Mouse (Mus musculus) hindbrain, embryonic 11.5 days (tissue): ENCODE measurements around the gene Asphd1. TPM values are rescaled to one million over a fixed set of nuclear protein-coding genes. Genes with fewer than 3 reads are reported as not detected.
A peak's percentile ranks its signal among the peaks of the same experiment; 100 is the strongest.
"Not testable (repeated sequence)": the region's sequence is repeated elsewhere in the genome, so short reads cannot be mapped to it uniquely, and the experiment has no call there.

Experiments used
- ATAC-seq: fragments of 200-750 bp; cut with Nextera tagmentation; 2 replicates; pipeline ENCODE4 v1.8.0; 2017; ENCODE audit warnings: mild to moderate bottlenecking, moderate TSS enrichment, moderate library complexity; ENCODE audit not compliant: low FRiP score
- DNase-seq: peaks from one replicate; pipeline ENCODE4 v3.0.0-alpha.2; 2015; ENCODE audit warnings: low spot score
- H3K27ac ChIP-seq: fragments of 300-500 bp; sonication (generic); 2 replicates; pipeline ENCODE4 v1.5.1; 2014; ENCODE audit warnings: mild to moderate bottlenecking, low read depth, low read length
- H3K27me3 ChIP-seq: fragments of 300-500 bp; sonication (generic); 2 replicates; pipeline ENCODE4 v1.6.1; 2014; ENCODE audit warnings: mild to moderate bottlenecking, low read length, moderate library complexity, mixed read lengths; ENCODE audit not compliant: control insufficient read depth, insufficient read depth
- H3K36me3 ChIP-seq: fragments of 300-500 bp; sonication (generic); 2 replicates; pipeline ENCODE4 v1.6.1; 2014; ENCODE audit warnings: mild to moderate bottlenecking, low read length, moderate library complexity, mixed read lengths; ENCODE audit not compliant: control insufficient read depth, insufficient read depth
- H3K4me1 ChIP-seq: fragments of 300-500 bp; sonication (generic); replicated peaks from 2 replicates; pipeline ENCODE4 v1.6.1; 2014; ENCODE audit warnings: low read length, mixed read lengths; ENCODE audit not compliant: control insufficient read depth, insufficient read depth
- H3K4me2 ChIP-seq: fragments of 300-500 bp; sonication (generic); replicated peaks from 2 replicates; pipeline ENCODE4 v1.6.1; 2014; ENCODE audit warnings: mild to moderate bottlenecking, low read depth, low read length
- H3K4me3 ChIP-seq: fragments of 300-500 bp; sonication (generic); 2 replicates; pipeline ENCODE4 v1.5.1; 2014; ENCODE audit warnings: low read depth, low read length
- H3K9ac ChIP-seq: fragments of 300-500 bp; sonication (generic); 2 replicates; pipeline ENCODE4 v1.6.1; 2014; ENCODE audit warnings: low read depth, low read length
- H3K9me3 ChIP-seq: fragments of 300-500 bp; sonication (generic); 2 replicates; pipeline ENCODE4 v1.6.1; 2016; ENCODE audit warnings: low read length; ENCODE audit not compliant: control insufficient read depth
- WGBS: fragments of 180-500 bp; shearing (Covaris S2); extraction: QIAGEN DNeasy Blood & Tissue Kit; methylation state at CpG from one replicate; pipeline ENCODE4 v1.1.7; 2014; 5-methylcytosine and 5-hydroxymethylcytosine counted together
- polyA plus RNA-seq: library from polyadenylated mRNA; unstranded; fragments of >200 nt; fragmentation: Nextera tagmentation; extraction: Ambion mirVana; gene quantifications from 2 replicates; pipeline ENCODE4 v1.2.1, GENCODE M21; 2014

Asphd1 gene
- polyA plus RNA-seq, 1 experiment from 2014 or later = 0.90 TPM

- H3K27ac ChIP-seq = 0 out of 2 replicates have a peak overlapping the region, but pooled peaks have one; percentile 1
- H3K9ac ChIP-seq = no peak overlapping the region; the same call in 1 of the 2 replicates
- WGBS = 75% methylated on average over 2 of the region's 2 CpGs
- no peaks in the 10 kb centered on the region for H3K36me3 ChIP-seq
- DNase-seq = no peak
- H3K4me2 ChIP-seq = peak overlapping the region; percentile 9; the same call in 1 of the 2 replicates
- 0 out of 2 replicates have a peak overlapping the region, but pooled peaks have one; percentile 11 for H3K4me3 ChIP-seq
- ATAC-seq = no peak
- H3K4me1 ChIP-seq = peaks cover 4% of the 10 kb centered on the region; the same call in 1 of the 2 replicates
- H3K9me3 ChIP-seq = no peaks in the 10 kb centered on the region
- H3K27me3 ChIP-seq = no peaks in the 10 kb centered on the region
Measured at GRCm38 (mm10) chr7:126921563-126921962, 27.8 kb downstream of the Asphd1 start.

GRCm38 (mm10) chr7:126919973-126920372, 29.4 kb downstream of the Asphd1 start:
- DNase-seq = no peak
- Histone ChIP-seq H3K9me3 (no peaks in the 10 kb centered on the region), H3K4me3 (no peak overlapping the region), H3K4me1 (peaks cover 4% of the 10 kb centered on the region; the same call in 1 of the 2 replicates), H3K4me2 (0 out of 2 replicates have a peak overlapping the region, but pooled peaks have one; percentile 6), H3K9ac (0 out of 2 replicates have a peak overlapping the region, but pooled peaks have one; percentile 7), H3K36me3 (no peaks in the 10 kb centered on the region), H3K27me3 (no peaks in the 10 kb centered on the region), H3K27ac (no peak overlapping the region)
- ATAC-seq = no peak
- 76% methylated on average over 4 of the region's 4 CpGs for WGBS

GRCm38 (mm10) chr7:126918356-126918755, 31.0 kb downstream of the Asphd1 start:
- not testable (repeated sequence) for ATAC-seq, H3K4me1 ChIP-seq, H3K27me3 ChIP-seq, H3K9me3 ChIP-seq, DNase-seq, H3K27ac ChIP-seq, H3K36me3 ChIP-seq, H3K4me3 ChIP-seq, H3K4me2 ChIP-seq, H3K9ac ChIP-seq
- 33% methylated on average over 4 of the region's 4 CpGs for WGBS

- Histone ChIP-seq H3K4me3 (no peak overlapping the region), H3K9me3 (no peaks in the 10 kb centered on the region), H3K9ac (no peak overlapping the region), H3K4me1 (no peaks in the 10 kb centered on the region), H3K36me3 (no peaks in the 10 kb centered on the region), H3K4me2 (no peak overlapping the region), H3K27ac (no peak overlapping the region), H3K27me3 (no peaks in the 10 kb centered on the region)
- DNase-seq (no peak), ATAC-seq (no peak)
- WGBS = 87% methylated on average over 3 of the region's 3 CpGs
Measured at GRCm38 (mm10) chr7:126914844-126915243, 34.5 kb downstream of the Asphd1 start.

- Histone ChIP-seq H3K27me3 (no peaks in the 10 kb centered on the region), H3K4me3 (no peak overlapping the region), H3K9ac (no peak overlapping the region), H3K4me2 (no peak overlapping the region), H3K9me3 (no peaks in the 10 kb centered on the region), H3K27ac (no peak overlapping the region), H3K4me1 (no peaks in the 10 kb centered on the region), H3K36me3 (no peaks in the 10 kb centered on the region)
- WGBS = 75% methylated on average over 3 of the region's 3 CpGs
- DNase-seq = no peak
- no peak for ATAC-seq
Measured at GRCm38 (mm10) chr7:126905590-126905989, 43.8 kb downstream of the Asphd1 start.

- not testable (repeated sequence) for H3K36me3 ChIP-seq, H3K4me3 ChIP-seq, H3K9ac ChIP-seq, H3K27ac ChIP-seq, H3K27me3 ChIP-seq, H3K4me1 ChIP-seq, ATAC-seq, H3K9me3 ChIP-seq, H3K4me2 ChIP-seq, DNase-seq
- 93% methylated on average over 7 of the region's 9 CpGs for WGBS
Measured at GRCm38 (mm10) chr7:126899781-126900180, 49.6 kb downstream of the Asphd1 start.

- Histone ChIP-seq H3K4me1 (0 out of 2 replicates have a peak, but pooled peaks cover 3% of the 10 kb centered on the region), H3K9me3 (no peaks in the 10 kb centered on the region), H3K27me3 (no peaks in the 10 kb centered on the region), H3K4me3 (peak overlapping the region; percentile 51), H3K9ac (peak overlapping the region; percentile 74), H3K4me2 (peak overlapping the region; percentile 58), H3K27ac (peak overlapping the region; percentile 56; the same call in 1 of the 2 replicates), H3K36me3 (no peaks in the 10 kb centered on the region)
- peak; percentile 97 for DNase-seq
- peak; percentile 91 for ATAC-seq
- WGBS = 12% methylated on average over 37 of the region's 37 CpGs
Measured at GRCm38 (mm10) chr7:126898102-126898990, 51.0 kb downstream of the Asphd1 start.

- Histone ChIP-seq H3K4me2 (peak overlapping the region; percentile 58), H3K27ac (peak overlapping the region; percentile 56; the same call in 1 of the 2 replicates), H3K27me3 (no peaks in the 10 kb centered on the region), H3K9me3 (no peaks in the 10 kb centered on the region), H3K36me3 (no peaks in the 10 kb centered on the region), H3K4me1 (0 out of 2 replicates have a peak, but pooled peaks cover 3% of the 10 kb centered on the region), H3K4me3 (peak overlapping the region; percentile 51), H3K9ac (peak overlapping the region; percentile 74)
- ATAC-seq (peak; percentile 14; the same call in 1 of the 2 replicates), DNase-seq (no peak)
- 27% methylated on average over 16 of the region's 16 CpGs for WGBS
Measured at GRCm38 (mm10) chr7:126897390-126898101, 51.8 kb downstream of the Asphd1 start.
